Mouse (Mus musculus) neutrophil, adult 65 days (primary cell): ENCODE data around the gene Zscan2. TPM values are rescaled to one million over a fixed set of nuclear protein-coding genes. Genes with fewer than 3 reads are reported as not detected.

ENCODE experiments used
- total RNA-seq: library from RNA; stranded (reverse); gene quantifications from 2 replicates; pipeline ENCODE4 v1.2.4, GENCODE M21; 2023

Zscan2 gene
- 4.5 and 5.5 TPM in 2 replicates for total RNA-seq

GRCm38 (mm10) chr7:80860729-80861274 is at the start of gene Zscan2:
Gene Zscan2, plus strand, starts transcription at chr7:80860920.

GRCm38 (mm10) chr7:80825843-80826403 is 34.8 kb upstream of the Zscan2 start, which contains the start of gene Iqgap1:
Gene Iqgap1, minus strand, starts transcription at chr7:80825974.

GRCm38 (mm10) chr7:80900944-80901501 is 40.3 kb downstream of the Zscan2 start, which contains the start of gene Wdr73:
Gene Wdr73, minus strand, starts transcription at chr7:80901269.

GRCm38 (mm10) chr7:80904921-80905515 is 44.3 kb downstream of the Zscan2 start, which contains the start of gene Nmb:
Gene Nmb, minus strand, starts transcription at chr7:80905076.

Other genes with a start within 250 kb of the Zscan2 start
- 23.8 and 30.2 TPM in 2 replicates for gene Crtc3, start 172.0 kb upstream of the Zscan2 start, total RNA-seq
- 834 and 1,089 TPM in 2 replicates for gene Iqgap1, start 34.9 kb upstream of the Zscan2 start, total RNA-seq
- 4.4 and 6.6 TPM in 2 replicates for gene Wdr73, start 40.3 kb downstream of the Zscan2 start, total RNA-seq
- gene Nmb, start 44.2 kb downstream of the Zscan2 start, total RNA-seq: 2.4 and 6.3 TPM in 2 replicates
- gene Sec11a, start 86.9 kb downstream of the Zscan2 start, total RNA-seq: 36.5 and 54.8 TPM in 2 replicates
- gene Zfp592, start 132.8 kb downstream of the Zscan2 start, total RNA-seq: 32.1 and 42.5 TPM in 2 replicates
- gene Alpk3, start 196.7 kb downstream of the Zscan2 start, total RNA-seq: 0.20 and 0.32 TPM in 2 replicates